Mouse (Mus musculus) macrophage (primary cell): ENCODE measurements around the gene Fxyd5. TPM values are rescaled to one million over a fixed set of nuclear protein-coding genes. Genes with fewer than 3 reads are reported as not detected.

ENCODE experiments used
- H3K27ac ChIP-seq: fragments of 350-480 bp; formaldehyde crosslinking; 2 replicates; pipeline ENCODE4 v1.9.0; 2021
- H3K36me3 ChIP-seq: fragments of 350-480 bp; formaldehyde crosslinking; 2 replicates; pipeline ENCODE4 v1.9.0; 2021; ENCODE audit errors: inconsistent target
- H3K4me3 ChIP-seq: fragments of 350-480 bp; formaldehyde crosslinking; 2 replicates; pipeline ENCODE4 v1.9.0; 2021; ENCODE audit errors: inconsistent target
- H3K79me2 ChIP-seq: fragments of 350-480 bp; formaldehyde crosslinking; 2 replicates; pipeline ENCODE4 v1.9.0; 2021; ENCODE audit errors: inconsistent target
- WGBS: methylation state at CpG from one replicate; pipeline ENCODE4 v1.1.7; 2026; ENCODE audit warnings: inconsistent platforms; ENCODE audit not compliant: missing documents; 5-methylcytosine and 5-hydroxymethylcytosine counted together
- polyA plus RNA-seq: library from polyadenylated mRNA; stranded (reverse); fragments of 250-400 nt; gene quantifications from 3 replicates; pipeline ENCODE4 v1.2.4, GENCODE M21; 2018; ENCODE audit warnings: inconsistent platforms

Fxyd5 gene
- polyA plus RNA-seq, 1 experiment from 2014 or later, result 1,499 TPM

- Histone ChIP-seq H3K79me2 (no peaks in the 10 kb centered on the region), H3K27ac (no peak overlapping the region)
- WGBS, result 86% methylated on average over 4 of the region's 5 CpGs
These were observed 32.4 kb upstream of the Fxyd5 start for GRCm38 (mm10) chr7:31074713-31075069.

GRCm38 (mm10) chr7:31074061-31074712 is 31.9 kb upstream of the Fxyd5 start:
- no peaks in the 10 kb centered on the region for H3K79me2 ChIP-seq
- no peaks in the 10 kb centered on the region for H3K36me3 ChIP-seq
- no peak overlapping the region for H3K4me3 ChIP-seq
- H3K27ac ChIP-seq, result no peak overlapping the region
- 85% methylated on average over 5 of the region's 7 CpGs for WGBS

More at GRCm38 (mm10) chr7:31074713-31075069, 32.4 kb upstream of the Fxyd5 start:
- Histone ChIP-seq H3K36me3 (no peaks in the 10 kb centered on the region), H3K4me3 (no peak overlapping the region)

GRCm38 (mm10) chr7:31073546-31073945 is 31.3 kb upstream of the Fxyd5 start:
- H3K79me2 ChIP-seq, result no peaks in the 10 kb centered on the region
- no peak overlapping the region for H3K4me3 ChIP-seq
- no peak overlapping the region for H3K27ac ChIP-seq
- H3K36me3 ChIP-seq, result no peaks in the 10 kb centered on the region

GRCm38 (mm10) chr7:31072326-31072725 is 30.0 kb upstream of the Fxyd5 start:
- no peak overlapping the region for H3K27ac ChIP-seq
- 91% methylated on average over 9 of the region's 9 CpGs for WGBS
- no peak overlapping the region for H3K4me3 ChIP-seq

GRCm38 (mm10) chr7:31070324-31070723 is 28.0 kb upstream of the Fxyd5 start:
- no peaks in the 10 kb centered on the region for H3K79me2 ChIP-seq
- H3K4me3 ChIP-seq, result no peak overlapping the region
- 88% methylated on average over 6 of the region's 6 CpGs for whole genome bisulfite sequencing
- H3K36me3 ChIP-seq, result no peaks in the 10 kb centered on the region
- no peak overlapping the region for H3K27ac ChIP-seq

More at GRCm38 (mm10) chr7:31072326-31072725, 30.0 kb upstream of the Fxyd5 start:
- Histone ChIP-seq H3K79me2 (no peaks in the 10 kb centered on the region), H3K36me3 (no peaks in the 10 kb centered on the region)

- no peaks in the 10 kb centered on the region for H3K79me2 ChIP-seq
- H3K27ac ChIP-seq, result no peak overlapping the region
- no peaks in the 10 kb centered on the region for H3K36me3 ChIP-seq
- 89% methylated on average over 14 of the region's 14 CpGs for WGBS
- H3K4me3 ChIP-seq, result no peak overlapping the region
These were observed 27.2 kb upstream of the Fxyd5 start for GRCm38 (mm10) chr7:31069491-31069890.

- WGBS, result 74% methylated on average over 5 of the region's 5 CpGs
- H3K36me3 ChIP-seq, result no peaks in the 10 kb centered on the region
- no peak overlapping the region for H3K4me3 ChIP-seq
- no peaks in the 10 kb centered on the region for H3K79me2 ChIP-seq
- no peak overlapping the region for H3K27ac ChIP-seq
These were observed 25.6 kb upstream of the Fxyd5 start for GRCm38 (mm10) chr7:31067836-31068235.

GRCm38 (mm10) chr7:31063074-31063560 is 20.8 kb upstream of the Fxyd5 start:
- H3K36me3 ChIP-seq, result no peaks in the 10 kb centered on the region
- H3K79me2 ChIP-seq, result no peaks in the 10 kb centered on the region
- no peak overlapping the region for H3K27ac ChIP-seq
- no peak overlapping the region for H3K4me3 ChIP-seq
- WGBS, result 87% methylated on average over 12 of the region's 12 CpGs

- Histone ChIP-seq H3K4me3 (no peak overlapping the region), H3K79me2 (no peaks in the 10 kb centered on the region), H3K27ac (no peak overlapping the region), H3K36me3 (no peaks in the 10 kb centered on the region)
- WGBS, result 98% methylated on average over 7 of the region's 7 CpGs
These were observed 18.3 kb upstream of the Fxyd5 start for GRCm38 (mm10) chr7:31060621-31061010.

- 94% methylated on average over 11 of the region's 11 CpGs for WGBS
- Histone ChIP-seq H3K27ac (no peak overlapping the region), H3K4me3 (no peak overlapping the region), H3K36me3 (no peaks in the 10 kb centered on the region), H3K79me2 (no peaks in the 10 kb centered on the region)
These were observed 17.8 kb upstream of the Fxyd5 start for GRCm38 (mm10) chr7:31059919-31060620.

GRCm38 (mm10) chr7:31059108-31059507 is 16.8 kb upstream of the Fxyd5 start, which contains the start of gene Lgi4:
Gene Lgi4 (plus strand): TSS chr7:31059342.
- no peak within 1 kb of the TSS for H3K4me3 ChIP-seq
- 0% methylated on average over 2 of the region's 2 CpGs for WGBS
- no peaks in the 10 kb centered on the region for H3K79me2 ChIP-seq
- H3K27ac ChIP-seq, result no peak within 1 kb of the TSS
- H3K36me3 ChIP-seq, result no peaks in the 10 kb centered on the region

- no peaks in the 10 kb centered on the region for H3K36me3 ChIP-seq
- no peak overlapping the region for H3K4me3 ChIP-seq
- 88% methylated on average over 6 of the region's 6 CpGs for WGBS
- no peaks in the 10 kb centered on the region for H3K79me2 ChIP-seq
- H3K27ac ChIP-seq, result no peak overlapping the region
These were observed 15.9 kb upstream of the Fxyd5 start for GRCm38 (mm10) chr7:31058211-31058610.

GRCm38 (mm10) chr7:31057730-31058129 is 15.4 kb upstream of the Fxyd5 start:
- WGBS, result 100% methylated on average over 5 of the region's 5 CpGs
- H3K36me3 ChIP-seq, result no peaks in the 10 kb centered on the region
- no peak overlapping the region for H3K4me3 ChIP-seq
- no peak overlapping the region for H3K27ac ChIP-seq
- no peaks in the 10 kb centered on the region for H3K79me2 ChIP-seq

- WGBS, result 93% methylated on average over 2 of the region's 2 CpGs
- Histone ChIP-seq H3K4me3 (no peak within 1 kb of the TSS), H3K27ac (no peak within 1 kb of the TSS), H3K36me3 (no peaks in the 10 kb centered on the region), H3K79me2 (no peaks in the 10 kb centered on the region)
These were observed 14.8 kb upstream of the Fxyd5 start, which contains the start of gene Fxyd1 for GRCm38 (mm10) chr7:31057071-31057470. Gene Fxyd1 (minus strand): TSS chr7:31057199.

- no peak overlapping the region for H3K4me3 ChIP-seq
- 88% methylated on average over 7 of the region's 7 CpGs for WGBS
- H3K36me3 ChIP-seq, result no peaks in the 10 kb centered on the region
- H3K79me2 ChIP-seq, result no peaks in the 10 kb centered on the region
- no peak overlapping the region for H3K27ac ChIP-seq
These were observed 14.2 kb upstream of the Fxyd5 start for GRCm38 (mm10) chr7:31056448-31056847.
